Mouse (Mus musculus): ENCODE data around the gene Mob3c. TPM values are rescaled to one million over a fixed set of nuclear protein-coding genes. Genes with fewer than 3 reads are reported as not detected.

The Mob3c gene
- 8.5 and 9.4 TPM in 2 replicates for polyA plus RNA-seq (2015; fragmentation: Nextera tagmentation; extraction: Ambion mirVana)

DNA sequence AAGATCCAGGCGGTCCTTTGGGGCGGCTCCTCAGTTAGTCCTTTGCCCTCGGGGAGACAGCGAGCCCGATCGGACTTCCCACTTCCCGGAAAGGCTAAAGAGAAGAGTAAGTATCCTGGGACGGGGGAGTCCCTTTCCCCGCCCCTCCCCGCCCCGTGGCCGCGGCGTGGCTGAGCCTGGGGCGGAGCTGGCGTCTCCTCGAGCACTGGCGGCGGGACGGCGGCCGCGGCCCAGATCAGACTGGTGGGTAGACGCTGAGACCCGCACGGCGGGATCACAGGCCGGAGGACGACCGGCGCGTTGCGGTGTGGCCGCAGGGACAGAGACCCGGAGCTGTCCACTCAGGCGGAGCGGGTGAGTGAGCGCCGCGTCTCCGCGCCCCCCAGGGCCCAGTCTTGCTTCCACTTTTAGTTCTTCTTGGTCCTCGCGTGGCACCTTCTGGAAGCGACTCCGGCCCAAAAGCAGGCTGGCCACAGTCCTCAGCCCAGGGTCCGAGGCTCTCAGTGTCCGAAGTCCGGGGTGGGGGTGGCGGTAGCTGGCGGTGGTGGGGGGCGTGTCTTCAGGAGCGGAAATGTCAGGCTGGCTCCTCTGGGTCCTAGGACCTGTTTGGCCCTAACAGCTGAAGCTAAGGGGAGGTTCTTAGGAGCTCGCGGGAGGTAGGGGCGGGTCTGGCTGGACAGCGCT is at the start of gene Mob3c:
Gene Mob3c, plus strand, starts transcription at position 205 of the 684 bp plus-strand sequence.
- peak; percentile 64 for DNase-seq (ENCODE audit: low spot score)

DNA sequence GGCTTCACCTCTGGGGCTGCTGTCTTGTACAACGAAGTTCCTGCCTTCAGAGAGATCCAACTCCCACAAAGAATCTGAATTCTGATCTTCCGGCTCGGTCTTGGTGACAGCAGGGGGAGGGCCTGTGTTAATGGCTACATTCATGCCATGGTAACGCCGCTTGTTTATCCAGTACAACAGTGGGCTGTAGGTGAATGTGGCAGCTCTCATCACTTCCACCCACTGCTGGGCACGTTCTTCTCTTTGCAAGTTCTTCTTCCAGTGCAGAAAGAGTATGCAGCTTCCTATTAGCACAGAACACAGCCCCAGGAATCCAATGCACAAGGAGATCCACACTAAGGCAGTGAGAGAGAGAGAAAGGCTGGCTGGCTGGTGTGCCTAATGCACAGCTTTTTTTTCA is 47.6 kb upstream of the Mob3c start:
- no peak for DNase-seq (ENCODE audit: low spot score)

- no peak for DNase-seq (ENCODE audit: low spot score)
Observed at GRCm38 (mm10) chr4:115780918-115781317, 47.0 kb upstream of the Mob3c start, which contains the start of gene Tex38. Gene Tex38, minus strand, starts transcription at chr4:115781018.

DNA sequence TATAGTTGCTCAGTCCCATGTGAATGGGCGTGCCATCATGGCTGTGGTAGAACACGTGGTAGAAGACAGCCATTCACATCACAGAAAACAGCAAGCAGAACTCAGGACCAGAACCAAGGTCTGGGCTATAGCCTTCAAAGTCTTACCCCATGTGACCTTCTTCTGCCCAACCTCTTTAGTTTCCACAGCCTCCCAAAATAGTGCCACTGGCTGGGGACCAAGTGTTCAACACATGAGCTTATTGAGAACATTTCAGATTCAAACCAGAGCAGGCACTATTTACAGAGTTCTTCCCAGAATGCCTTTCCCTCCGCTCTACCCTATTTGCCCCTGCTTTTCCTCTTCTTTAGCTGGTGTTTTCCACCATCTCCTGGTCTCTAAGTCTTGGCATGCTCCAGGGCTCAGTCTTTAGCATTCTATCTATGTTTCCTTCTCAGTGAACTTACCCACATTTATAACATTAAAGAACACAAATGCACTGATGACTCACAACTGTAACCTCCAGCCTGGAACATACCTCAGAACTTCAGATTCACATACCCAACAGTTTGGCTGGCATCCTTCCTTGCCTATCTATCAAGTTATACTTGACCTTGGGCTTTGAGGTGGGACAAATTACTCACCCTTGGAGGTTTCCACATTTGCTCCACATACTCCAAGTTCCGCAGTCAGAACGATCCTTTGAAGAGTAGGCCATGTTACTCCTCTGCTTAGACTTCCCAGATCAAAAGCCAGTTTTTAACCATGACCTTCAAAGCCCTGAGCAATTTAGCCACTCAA is 45.7 kb upstream of the Mob3c start:
- DNase-seq (ENCODE audit: low spot score): no peak

DNA sequence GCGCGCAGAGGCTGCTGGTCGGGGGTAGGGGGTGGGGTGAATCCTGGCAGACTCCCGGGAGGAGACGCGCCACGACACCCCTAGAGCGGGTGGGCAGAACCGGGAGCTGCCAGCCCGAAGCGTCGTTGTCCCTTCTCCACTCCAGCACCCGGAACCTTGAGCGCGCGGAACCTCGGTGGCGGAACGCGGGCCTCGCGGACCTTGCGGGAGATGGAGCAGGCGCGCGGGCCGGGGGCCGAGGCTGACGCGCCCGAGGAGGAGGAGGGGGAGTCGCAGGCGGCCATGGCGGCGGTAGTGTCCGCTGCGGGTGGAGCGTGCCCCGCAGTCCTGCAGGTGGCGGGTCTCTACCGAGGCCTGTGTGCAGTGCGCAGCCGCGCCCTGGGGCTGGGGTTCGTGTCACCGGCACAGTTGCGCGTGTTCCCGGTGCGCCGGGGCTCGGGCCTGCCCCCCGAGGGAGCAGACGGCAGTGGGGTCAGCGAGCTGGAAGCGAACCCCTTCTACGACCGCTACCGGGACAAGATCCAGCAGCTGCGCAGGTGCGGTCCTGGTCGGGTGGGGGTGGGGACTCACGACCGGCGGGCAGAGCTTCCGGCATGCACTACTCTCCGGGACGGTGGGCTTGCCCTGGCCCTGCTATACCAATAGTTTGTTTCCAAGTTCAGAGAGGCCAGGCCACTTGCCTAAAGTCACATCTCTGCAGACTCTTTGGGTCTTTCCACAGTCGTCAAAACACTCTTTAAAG is 43.0 kb upstream of the Mob3c start, which contains the start of gene Atpaf1:
Gene Atpaf1, plus strand, starts transcription at position 44 of the 742 bp plus-strand sequence.
- peak; percentile 68 for DNase-seq (ENCODE audit: low spot score)

GRCm38 (mm10) chr4:115785511-115786034 is 42.3 kb upstream of the Mob3c start:
- DNase-seq (ENCODE audit: low spot score): no peak

DNA sequence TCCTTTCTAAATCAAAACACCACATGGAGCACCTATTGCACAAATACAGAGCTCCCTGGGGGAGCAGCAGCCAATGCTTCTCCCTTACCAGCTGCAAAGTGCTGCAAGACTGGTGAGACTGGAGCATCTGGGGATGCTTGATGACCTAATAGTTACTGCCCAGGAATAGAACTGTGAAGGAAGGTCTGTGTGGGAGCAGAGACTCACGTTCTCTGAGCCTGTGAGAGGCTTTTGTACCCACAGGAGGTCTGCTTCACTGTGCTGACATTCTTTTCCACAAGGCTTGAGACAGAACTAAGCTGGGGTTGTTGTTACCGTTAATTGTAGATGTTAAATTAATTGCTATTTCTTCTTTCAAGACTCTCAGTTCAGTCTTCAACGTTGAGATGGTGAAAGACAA is 37.0 kb upstream of the Mob3c start:
- DNase-seq (ENCODE audit: low spot score): no peak

DNA sequence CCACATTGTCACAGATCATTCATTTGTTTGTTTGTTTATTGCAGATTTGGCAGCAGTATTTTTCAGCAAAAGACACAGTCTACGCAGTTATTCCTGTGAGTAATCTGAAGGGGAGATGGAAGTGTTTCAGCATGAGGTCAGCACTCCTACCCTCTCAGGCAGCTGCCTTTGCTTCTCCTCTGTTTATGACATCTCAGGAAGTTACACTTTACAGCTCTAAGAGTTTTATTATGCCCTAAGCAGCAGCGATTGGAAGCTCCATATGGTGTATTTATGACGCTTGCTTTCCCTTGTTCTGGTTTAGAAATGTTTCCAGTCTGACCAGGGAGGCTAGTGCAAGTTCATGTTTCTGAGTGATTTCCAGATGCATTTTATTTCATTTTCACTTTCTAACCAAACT is 32.5 kb upstream of the Mob3c start:
- no peak for DNase-seq (ENCODE audit: low spot score)

- no peak for DNase-seq (ENCODE audit: low spot score)
Observed at GRCm38 (mm10) chr4:115799981-115800380, 27.9 kb upstream of the Mob3c start.

DNA sequence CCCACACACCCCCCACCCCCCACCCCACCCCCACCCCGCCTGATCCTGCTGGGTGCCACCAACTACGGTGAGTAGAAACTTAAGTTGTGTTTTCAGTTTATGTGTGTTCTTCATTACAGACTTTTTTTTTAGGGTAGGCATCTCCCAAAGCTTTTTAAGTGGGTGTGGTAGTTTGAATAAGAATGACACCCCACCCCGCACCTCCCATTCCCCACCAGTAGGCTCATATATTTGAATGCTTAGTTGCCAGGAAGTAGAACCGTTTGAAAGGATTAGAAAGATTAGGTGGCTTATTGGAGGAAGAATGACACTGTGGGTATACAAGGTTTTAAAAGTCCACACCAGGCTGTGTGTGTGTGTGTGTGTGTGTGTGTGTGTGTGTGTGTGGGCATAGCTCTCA is 15.6 kb upstream of the Mob3c start:
- no peak for DNase-seq (ENCODE audit: low spot score)

DNA sequence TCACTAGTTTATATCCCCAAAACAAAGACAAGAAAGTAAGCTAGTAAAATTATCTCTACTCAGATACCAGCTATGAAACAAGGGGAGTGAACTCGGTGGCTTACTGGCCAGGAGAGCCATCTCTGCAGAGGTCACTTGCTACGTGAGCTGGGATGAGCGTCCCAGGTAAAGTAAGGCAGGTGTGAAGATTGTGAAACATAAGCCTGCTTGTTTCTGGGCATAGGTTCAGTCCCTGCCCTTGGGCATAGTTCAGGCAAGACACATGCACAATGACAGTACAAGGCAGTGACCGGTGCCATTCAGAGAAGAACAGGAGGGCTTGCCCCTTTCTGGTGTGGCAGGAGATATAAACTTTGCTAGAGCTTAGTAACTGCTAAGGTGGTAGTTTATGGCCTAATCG is 12.3 kb upstream of the Mob3c start:
- DNase-seq (ENCODE audit: low spot score): no peak

DNA sequence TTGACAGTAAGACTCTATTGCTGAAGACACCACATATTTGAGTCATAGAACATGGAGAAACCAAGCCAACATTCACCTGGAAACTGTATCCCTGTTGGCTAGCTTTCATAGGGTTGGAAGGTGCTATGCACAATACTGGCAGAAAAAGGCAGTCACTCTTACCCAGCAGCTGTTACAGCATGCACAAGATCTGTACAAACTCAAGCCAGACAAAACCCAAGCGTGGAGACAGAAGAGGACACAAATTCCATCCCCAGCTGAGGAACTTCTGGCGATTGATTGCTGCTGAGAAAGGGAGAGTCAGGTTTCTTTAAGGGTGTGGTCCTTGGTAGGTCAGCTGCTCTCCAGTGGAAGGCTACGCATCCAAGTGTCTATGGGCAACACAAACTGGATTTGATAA is 7.7 kb upstream of the Mob3c start:
- DNase-seq (ENCODE audit: low spot score): no peak

- DNase-seq (ENCODE audit: low spot score): no peak
Observed at GRCm38 (mm10) chr4:115820944-115821343, 6.9 kb upstream of the Mob3c start.

- no peak for DNase-seq (ENCODE audit: low spot score)
Observed at GRCm38 (mm10) chr4:115821431-115821830, 6.5 kb upstream of the Mob3c start.

DNA sequence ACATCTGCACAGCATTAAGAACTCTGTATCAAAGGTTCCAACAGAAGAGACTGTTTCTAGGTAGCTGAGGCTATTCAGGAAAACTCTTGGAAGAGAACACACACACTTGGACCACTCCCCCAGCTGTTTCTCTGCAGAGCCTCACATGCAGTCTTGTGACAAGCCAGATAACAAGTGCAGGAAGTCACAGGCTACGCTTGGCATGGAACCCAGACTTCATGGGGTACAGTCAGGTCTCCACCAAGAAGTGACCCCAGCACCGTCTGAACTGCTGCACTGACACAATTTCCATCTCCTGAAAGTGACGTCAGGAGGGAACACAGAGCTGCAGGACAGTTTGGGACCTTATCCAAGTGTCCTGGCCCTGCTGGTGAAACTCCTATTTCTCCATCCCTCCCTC is 6.0 kb upstream of the Mob3c start:
- no peak for DNase-seq (ENCODE audit: low spot score)

DNA sequence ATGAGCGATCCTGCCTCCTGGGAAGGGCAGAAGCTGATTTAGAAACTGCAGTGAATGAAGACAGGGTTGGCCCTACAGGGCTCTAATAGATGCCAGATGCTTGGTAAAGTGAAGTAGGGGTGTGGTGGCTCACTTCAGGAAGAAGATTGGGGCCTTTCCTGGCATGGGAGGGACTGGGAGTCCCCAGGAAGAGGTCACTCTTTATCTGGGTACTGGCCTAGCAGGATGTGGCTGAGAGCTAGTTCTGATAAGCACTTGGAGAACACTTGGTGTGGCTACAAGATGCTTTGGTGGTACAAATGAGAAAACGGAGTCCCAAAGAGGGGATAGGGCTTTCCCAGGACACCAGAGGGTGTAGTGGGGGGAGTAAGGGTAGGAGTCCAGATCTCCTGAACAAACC is 3.7 kb upstream of the Mob3c start:
- no peak for DNase-seq (ENCODE audit: low spot score)

DNA sequence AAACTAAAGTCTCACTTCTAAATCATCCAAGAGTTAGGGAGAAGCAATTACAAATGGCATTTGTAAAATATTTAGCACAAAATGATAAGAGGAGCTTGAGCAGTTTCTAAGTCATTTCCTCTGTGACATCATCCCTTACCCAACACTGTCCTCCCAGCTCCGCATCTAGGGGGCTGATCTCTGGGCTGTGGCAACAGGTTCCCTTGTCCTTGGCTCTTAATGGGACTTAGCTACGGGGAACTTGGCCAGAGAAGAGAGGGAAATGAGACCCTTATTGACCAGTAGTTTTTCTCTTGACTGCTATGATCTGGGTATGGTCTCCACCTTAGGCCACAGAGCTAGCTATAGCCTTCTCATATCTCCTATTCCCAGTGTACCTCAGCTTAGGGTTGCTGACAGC is 2.6 kb upstream of the Mob3c start:
- DNase-seq (ENCODE audit: low spot score): no peak

DNA sequence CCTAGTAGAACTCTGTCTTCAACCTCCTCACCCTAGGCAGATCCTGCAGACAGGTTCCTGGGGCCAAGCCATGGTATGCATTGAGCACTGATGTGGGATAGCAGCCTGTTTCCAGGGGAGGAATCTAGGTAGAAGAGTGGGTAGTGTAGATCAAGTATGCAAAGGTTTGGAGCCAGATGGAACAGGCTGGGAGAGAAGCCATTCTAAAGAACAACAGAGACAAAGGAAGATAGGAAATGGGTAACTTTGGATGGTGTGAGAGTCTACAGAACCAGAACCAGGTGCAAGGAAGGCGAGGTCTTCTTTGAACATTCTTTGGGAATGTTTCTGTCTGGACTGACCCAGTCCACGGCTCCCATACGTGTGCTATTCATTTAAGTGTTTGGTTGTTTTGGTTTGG is 826 bp upstream of the Mob3c start:
- DNase-seq (ENCODE audit: low spot score): no peak

DNA sequence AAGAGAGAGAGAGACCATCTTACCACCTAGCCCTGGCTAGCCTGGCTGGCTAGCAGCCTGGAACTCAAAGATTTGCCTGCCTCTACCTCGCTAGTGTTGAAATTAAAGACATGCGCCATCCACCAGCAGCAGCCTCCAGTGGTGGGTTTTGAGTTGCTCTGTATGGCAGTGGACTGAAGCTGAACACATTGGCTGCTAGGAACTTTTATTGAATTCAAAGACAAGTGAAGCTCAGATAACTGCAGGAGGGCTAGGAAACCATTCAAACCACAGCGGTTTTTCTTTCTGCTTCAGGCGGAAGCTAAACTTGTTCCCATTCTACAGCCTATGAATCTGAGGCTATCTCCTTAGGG is 381 bp upstream of the Mob3c start:
- peak; percentile 30 for DNase-seq (ENCODE audit: low spot score)

GRCm38 (mm10) chr4:115828572-115828902 is 645 bp downstream of the Mob3c start:
- DNase-seq (ENCODE audit: low spot score): no peak

DNA sequence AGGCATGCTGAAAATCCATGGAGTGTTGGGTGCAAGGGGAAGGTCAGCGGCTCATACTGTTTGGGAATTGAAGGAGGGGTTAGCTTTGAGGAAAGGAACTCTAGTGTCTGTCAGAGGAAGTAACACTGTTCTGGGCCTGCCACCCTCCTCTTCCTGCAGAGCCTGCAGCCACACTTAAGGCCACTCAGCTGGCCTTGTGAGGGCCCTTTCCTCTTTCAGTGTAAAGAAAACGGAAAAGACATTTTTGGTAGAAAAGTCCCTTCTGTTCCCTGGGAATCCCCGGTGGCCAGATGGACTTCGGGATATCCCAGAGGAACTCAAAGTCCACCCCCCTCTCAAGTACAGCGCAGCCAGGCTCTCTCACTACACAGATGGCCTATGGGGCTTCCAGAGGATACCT is 2.6 kb downstream of the Mob3c start:
- no peak for DNase-seq (ENCODE audit: low spot score)

DNA sequence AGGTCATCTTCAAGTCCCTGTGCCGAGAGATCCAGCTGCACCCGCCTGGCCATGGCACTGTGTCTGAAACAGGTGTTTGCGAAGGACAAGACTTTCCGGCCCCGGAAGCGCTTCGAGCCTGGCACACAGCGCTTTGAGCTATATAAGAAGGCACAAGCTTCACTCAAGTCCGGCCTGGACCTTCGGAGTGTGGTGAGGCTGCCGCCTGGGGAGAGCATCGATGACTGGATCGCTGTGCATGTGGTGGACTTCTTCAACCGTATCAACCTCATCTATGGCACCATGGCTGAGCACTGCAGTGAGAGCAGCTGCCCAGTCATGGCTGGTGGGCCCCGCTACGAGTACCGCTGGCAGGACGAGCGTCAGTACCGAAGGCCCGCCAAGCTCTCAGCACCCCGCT is 3.3 kb downstream of the Mob3c start:
- DNase-seq (ENCODE audit: low spot score): no peak
